Mouse (Mus musculus) adrenal gland, postnatal 36 days (tissue): ENCODE data around the gene Catsper2. TPM values are rescaled to one million over a fixed set of nuclear protein-coding genes. Genes with fewer than 3 reads are reported as not detected.

ENCODE experiments used
- DNase-seq, 2 experiments: peaks; one replicate each; pipeline ENCODE4 v3.0.0; 2021; ENCODE audit warnings: mixed read lengths in 1 of 2
- microRNA-seq: library from miRNA; unstranded; fragments of <30 nt; microRNA quantifications from one replicate; pipeline ENCODE4 v1.2.0, GENCODE M21; 2021
- total RNA-seq, 2 experiments: library from RNA; stranded (reverse); gene quantifications; 2 replicates each; pipeline ENCODE4 v1.2.3; 2021

The Catsper2 gene
- total RNA-seq, 2 experiments from 2014 or later: 1.9 to 2.9 TPM

- no peak for DNase-seq
Measured at GRCm38 (mm10) chr2:121354378-121354777, 59.2 kb downstream of the Catsper2 start.

- no peak for DNase-seq
Measured at GRCm38 (mm10) chr2:121353156-121353555, 60.4 kb downstream of the Catsper2 start.

Small RNA genes within 50 kb of the gene (microRNA-seq; reads per million reads assigned to microRNA genes)
- not detected for gene Gm22953

Other genes starting within 250 kb of the Catsper2 start
- gene Tubgcp4, start 243.1 kb downstream of the Catsper2 start, total RNA-seq: 10 to 100 TPM; 36.6 to 44.3 TPM
- gene Zscan29, start 242.7 kb downstream of the Catsper2 start, total RNA-seq: 10 to 100 TPM; 15.1 to 18.2 TPM
- 10 to 100 TPM; 59.0 to 73.9 TPM for gene Trp53bp1, start 142.4 kb downstream of the Catsper2 start, total RNA-seq
- 1 to 10 TPM; 6.0 to 7.0 TPM for gene Map1a, start 124.2 kb downstream of the Catsper2 start, total RNA-seq
- gene Ppip5k1, start 58.4 kb downstream of the Catsper2 start, total RNA-seq: 10 to 100 TPM; 49.5 to 50.3 TPM
- 1 to 10 TPM; 5.8 to 6.6 TPM for gene Ckmt1, start 56.1 kb downstream of the Catsper2 start, total RNA-seq
- gene Strc, start 26.6 kb downstream of the Catsper2 start, total RNA-seq: under 1 TPM; 0.10 to 0.76 TPM
- gene Pdia3, start within 50 bp of the Catsper2 start, total RNA-seq: 100 to 1,000 TPM; 412 to 415 TPM
- gene Ell3, start 30.5 kb upstream of the Catsper2 start, total RNA-seq: under 1 TPM; 0.17 to 0.36 TPM
- 100 to 1,000 TPM; 333 to 337 TPM for gene Serf2, start 35.4 kb upstream of the Catsper2 start, total RNA-seq
- 10 to 100 TPM; 33.0 to 34.7 TPM for gene Hypk, start 39.5 kb upstream of the Catsper2 start, total RNA-seq
- gene Serinc4, start 43.0 kb upstream of the Catsper2 start, total RNA-seq: under 1 TPM in 1 of 2 experiments, not detected in 1; 0.20 TPM
- 10 to 100 TPM; 37.8 to 39.9 TPM for gene Mfap1b, start 60.3 kb upstream of the Catsper2 start, total RNA-seq
- 10 to 100 TPM; 32.0 to 33.1 TPM for gene Mfap1a, start 92.9 kb upstream of the Catsper2 start, total RNA-seq
- gene Wdr76, start 92.9 kb upstream of the Catsper2 start, total RNA-seq: 1 to 10 TPM; 3.4 to 3.7 TPM